Mouse (Mus musculus) bone marrow macrophage, adult 2 months (primary cell): ENCODE measurements around the gene Rcor3.

ENCODE experiments used
- CTCF ChIP-seq: IDR thresholded peaks from 2 replicates; pipeline ENCODE4 v1.5.1; 2012; ENCODE audit warnings: low read depth, mild to moderate bottlenecking, low read length, moderate library complexity
- POLR2A ChIP-seq: IDR thresholded peaks from 2 replicates; pipeline ENCODE4 v1.6.1; 2012; ENCODE audit warnings: mild to moderate bottlenecking, low read depth, low read length, borderline replicate concordance

DNA sequence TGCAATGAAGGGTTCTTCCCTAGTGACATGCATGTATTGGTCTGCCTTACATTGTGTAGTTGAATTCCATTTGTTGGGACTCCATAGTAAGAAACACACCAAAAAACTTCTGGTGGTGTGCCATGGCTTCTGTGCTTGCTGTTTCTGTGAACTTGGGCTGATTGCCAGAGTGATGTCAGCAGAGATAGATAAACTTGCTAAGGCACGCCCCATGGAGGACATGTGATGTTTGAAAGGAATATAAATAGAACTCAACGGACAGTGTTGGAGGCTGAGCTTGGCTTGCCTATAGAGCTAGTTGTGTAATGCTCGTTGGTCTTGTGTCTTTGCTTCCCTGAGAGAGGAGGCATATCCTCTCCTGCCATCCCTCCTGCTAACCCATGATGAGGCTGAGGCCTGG lies 42.0 kb upstream of the Rcor3 start:
- TF ChIP-seq CTCF (no peak), POLR2A (no peak)
